Mouse (Mus musculus) cerebellum, adult 8-10 months (tissue): ENCODE results near the gene Tab1.
A peak's percentile ranks its signal among the peaks of the same experiment; 100 is the strongest.

ENCODE experiments used
- DNase-seq: peaks from one replicate; pipeline ENCODE4 v3.0.0; 2022

The Tab1 gene

GRCm38 (mm10) chr15:80132993-80133586 lies at the start of gene Tab1:
Gene Tab1, plus strand, starts transcription at chr15:80133127.
- DNase-seq: peak; percentile 91

DNA sequence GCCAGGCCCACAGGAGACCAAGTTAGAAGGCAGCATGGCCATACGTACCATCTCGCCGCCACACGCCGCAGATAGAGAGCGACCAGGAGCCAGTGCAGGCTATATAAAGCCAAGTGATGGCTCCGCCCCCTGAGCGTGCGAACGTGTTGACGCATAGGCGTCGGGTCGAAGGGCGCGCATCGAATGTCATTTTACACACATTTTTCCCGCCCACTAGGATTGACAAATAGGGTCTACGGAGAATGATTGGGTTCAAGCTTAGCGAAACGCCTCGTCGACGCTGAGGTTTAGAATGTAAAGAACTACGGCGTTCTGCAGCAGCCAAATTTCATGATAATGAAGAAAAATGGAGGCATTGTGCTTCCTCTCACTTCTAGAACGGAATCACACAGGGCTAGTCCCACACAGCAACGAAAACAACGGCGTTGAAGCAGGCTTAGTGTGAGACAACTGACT lies 49.6 kb upstream of the Tab1 start:
- DNase-seq: peak; percentile 98

DNA sequence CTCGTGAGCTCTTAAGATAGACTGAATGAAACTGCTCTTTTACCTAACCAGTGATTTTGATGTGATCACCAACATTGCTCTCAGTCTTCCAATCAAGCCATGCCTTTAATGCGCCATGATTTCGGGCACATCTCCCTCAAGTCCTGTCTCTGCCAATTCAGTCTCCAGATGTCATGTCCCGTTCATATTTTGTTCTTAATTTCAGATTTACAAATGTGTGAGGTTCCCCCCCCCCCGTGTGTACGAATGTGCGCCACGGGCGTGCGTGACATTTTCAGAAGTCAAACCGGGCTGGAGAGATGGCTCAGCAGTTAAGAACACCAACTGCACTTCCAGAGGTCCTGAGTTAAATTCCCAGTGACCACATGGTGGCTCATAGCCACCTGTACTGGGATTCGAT lies 49.2 kb upstream of the Tab1 start:
- DNase-seq: no peak

GRCm38 (mm10) chr15:80087406-80088012 lies 45.4 kb upstream of the Tab1 start:
- no peak for DNase-seq

- DNase-seq: peak; percentile 94
Observed at GRCm38 (mm10) chr15:80088637-80089036, 44.3 kb upstream of the Tab1 start.

- no peak for DNase-seq
Observed at GRCm38 (mm10) chr15:80090155-80090554, 42.8 kb upstream of the Tab1 start.

- no peak for DNase-seq
Observed at GRCm38 (mm10) chr15:80090741-80091120, 42.2 kb upstream of the Tab1 start.

GRCm38 (mm10) chr15:80091121-80091955 lies 41.6 kb upstream of the Tab1 start, which contains the start of the genes Syngr1 and Rpl3:
Gene Syngr1, plus strand, starts transcription at chr15:80091334.
Gene Rpl3, minus strand, starts transcription at chr15:80091868.
- peak; percentile 89 for DNase-seq

- peak; percentile 62 for DNase-seq
Observed at GRCm38 (mm10) chr15:80092041-80092441, 40.9 kb upstream of the Tab1 start.

- DNase-seq: peak; percentile 84
Observed at GRCm38 (mm10) chr15:80092599-80092998, 40.3 kb upstream of the Tab1 start.

GRCm38 (mm10) chr15:80094201-80094600 lies 38.7 kb upstream of the Tab1 start:
- peak; percentile 85 for DNase-seq

DNA sequence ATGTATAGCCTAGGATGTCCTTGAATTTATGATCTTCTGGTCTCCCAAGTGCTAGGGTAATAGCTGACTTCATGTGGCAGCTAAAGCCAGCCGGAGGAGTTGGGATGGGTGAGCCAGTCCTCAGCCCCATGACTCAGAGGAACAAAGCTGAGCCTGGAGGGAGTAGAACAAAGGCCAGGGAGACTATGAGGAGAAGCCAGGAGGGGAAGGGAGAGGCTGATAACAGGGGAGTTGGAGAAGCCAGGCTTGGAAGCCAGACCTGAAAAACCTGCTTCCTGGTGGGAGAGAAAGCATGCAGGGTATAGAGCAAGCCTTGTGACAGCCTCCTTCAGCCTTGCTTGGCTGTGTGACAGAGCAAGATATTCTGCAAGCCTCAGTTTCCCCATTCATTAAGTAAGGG lies 37.3 kb upstream of the Tab1 start:
- no peak for DNase-seq

DNA sequence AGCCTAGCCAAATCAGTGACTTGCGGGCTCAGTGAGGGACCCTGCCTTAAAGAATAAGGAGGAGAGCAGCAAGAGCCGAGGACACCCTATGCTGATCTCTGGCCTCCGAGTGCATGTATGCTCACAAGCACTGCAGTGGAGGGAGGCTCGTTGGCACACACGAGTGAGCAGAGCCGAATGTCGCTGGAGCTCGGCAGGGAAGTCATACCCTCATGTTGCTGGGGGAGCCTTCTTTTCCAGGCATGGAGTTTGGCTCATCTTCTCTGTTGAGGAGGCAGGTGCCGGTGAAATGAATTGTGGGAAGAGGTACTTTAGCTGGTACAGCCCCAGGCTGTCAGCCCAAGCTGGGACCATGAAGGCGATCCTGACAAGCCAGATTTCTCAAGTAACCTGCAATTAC lies 36.5 kb upstream of the Tab1 start:
- DNase-seq: no peak

DNA sequence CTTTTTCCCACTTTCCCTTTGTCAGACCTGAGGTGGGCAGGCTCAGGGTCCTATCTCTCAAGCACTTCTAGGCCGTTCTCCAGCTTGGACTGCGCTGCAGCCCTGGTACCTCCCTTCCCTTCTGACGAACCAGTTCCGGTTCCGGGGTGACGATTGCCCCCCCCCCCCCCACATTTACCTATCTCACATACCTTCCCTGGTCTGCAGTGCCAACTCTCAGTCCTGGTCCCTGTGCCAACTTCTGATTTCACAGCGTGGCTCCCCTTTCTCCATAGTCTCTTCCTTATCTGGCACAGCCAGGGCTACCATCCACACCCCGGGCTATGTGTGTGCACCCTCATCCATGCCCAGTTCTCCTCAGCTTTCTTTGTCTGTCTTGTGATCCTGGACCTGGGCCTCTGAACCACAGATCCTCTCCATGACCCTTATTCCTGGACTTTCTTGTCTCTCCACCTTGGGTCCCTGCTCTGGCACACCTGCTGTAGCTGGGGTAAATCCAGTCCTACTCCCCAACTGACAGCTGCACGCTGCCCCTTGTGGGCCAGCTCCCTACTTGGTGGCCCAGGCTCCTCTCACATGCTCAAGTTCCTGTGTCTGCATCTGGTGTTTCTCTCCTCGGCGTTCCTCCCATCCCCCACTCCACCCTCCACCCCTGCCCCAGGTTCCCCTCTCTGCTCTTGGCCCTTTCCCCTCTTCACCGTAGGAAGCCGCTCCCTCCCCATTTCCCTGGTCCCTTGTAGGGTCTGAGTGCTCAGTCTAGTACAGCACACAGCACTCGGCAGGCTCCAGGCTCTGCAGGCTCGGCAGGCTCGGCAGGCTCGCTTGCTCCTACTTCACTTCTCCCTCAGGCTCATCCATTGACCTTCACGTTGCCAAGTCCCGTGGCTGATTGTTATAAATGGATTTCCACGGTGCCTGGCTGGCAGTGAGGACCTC lies 35.7 kb upstream of the Tab1 start:
- DNase-seq: no peak

DNA sequence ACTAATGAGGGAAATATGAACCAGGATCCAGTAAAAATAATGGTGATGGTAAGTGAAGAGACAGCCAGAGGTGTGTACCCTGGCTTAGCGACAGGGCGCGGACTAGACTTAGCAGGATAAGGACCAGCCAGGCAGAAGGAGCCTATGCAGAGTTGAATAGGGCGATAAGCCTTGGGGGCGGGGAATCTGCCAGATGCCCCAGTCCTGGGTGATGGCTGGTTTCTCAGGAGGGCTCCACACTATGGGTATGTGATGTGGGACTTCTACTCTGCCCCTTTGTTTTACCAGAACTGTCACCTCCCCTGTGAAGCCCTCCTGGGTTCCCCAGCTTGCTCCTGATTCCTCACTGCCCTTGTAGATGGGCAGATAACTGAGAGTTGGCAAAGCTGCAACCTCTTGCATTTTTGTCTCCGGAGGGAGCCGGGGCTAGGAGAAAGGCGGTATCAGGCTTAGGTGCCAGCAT lies 34.9 kb upstream of the Tab1 start:
- DNase-seq: no peak

- no peak for DNase-seq
Observed at GRCm38 (mm10) chr15:80098809-80099208, 34.1 kb upstream of the Tab1 start.

- no peak for DNase-seq
Observed at GRCm38 (mm10) chr15:80099477-80099876, 33.5 kb upstream of the Tab1 start.

GRCm38 (mm10) chr15:80100196-80100595 lies 32.7 kb upstream of the Tab1 start:
- DNase-seq: no peak

- peak; percentile 74 for DNase-seq
Observed at GRCm38 (mm10) chr15:80100871-80101270, 32.1 kb upstream of the Tab1 start.

DNA sequence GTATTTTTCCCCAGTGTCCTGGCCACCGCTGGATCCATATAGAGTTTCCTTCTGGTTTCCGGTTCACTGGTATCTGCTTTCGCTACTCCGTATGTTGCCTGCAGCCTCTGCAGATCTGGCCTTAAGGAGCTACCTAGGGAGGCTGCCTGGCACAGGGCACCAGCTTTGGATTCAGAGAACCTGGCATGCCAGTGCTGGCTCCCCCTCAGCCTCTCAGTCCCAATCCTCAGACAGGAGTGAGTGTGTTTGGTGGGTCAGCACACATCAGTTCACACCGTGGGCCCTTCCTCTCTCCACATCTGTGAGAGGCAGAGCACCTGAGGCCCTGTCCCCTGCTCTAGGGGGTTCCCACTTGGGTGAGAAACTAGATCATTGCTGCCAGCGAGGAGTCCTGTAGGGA lies 31.4 kb upstream of the Tab1 start:
- no peak for DNase-seq

- no peak for DNase-seq
Observed at GRCm38 (mm10) chr15:80102495-80102894, 30.4 kb upstream of the Tab1 start.
